Mouse (Mus musculus) ovary, adult 10 weeks (tissue): ENCODE results near the gene Vmn1r80. TPM values are rescaled to one million over a fixed set of nuclear protein-coding genes. Genes with fewer than 3 reads are reported as not detected.

Experiments
- polyA plus RNA-seq: library from polyadenylated mRNA; stranded (reverse); fragments of 350-450 nt; fragmentation: Illumina TruSeq; extraction: RNeasy Lipid Tissue Mini Kit (QIAGEN cat#74804); gene quantifications from one replicate; pipeline ENCODE4 v1.2.3, GENCODE M21; 2014

The Vmn1r80 gene
- polyA plus RNA-seq: not detected

GRCm38 (mm10) chr7:12188986-12189385 lies at the start of gene Vmn1r80:
Gene Vmn1r80, plus strand, starts transcription at chr7:12189286.

GRCm38 (mm10) chr7:12149957-12150356 lies 39.1 kb upstream of the Vmn1r80 start, which contains the start of gene Vmn1r78:
Gene Vmn1r78, plus strand, starts transcription at chr7:12150257.

GRCm38 (mm10) chr7:12170979-12171378 lies 18.1 kb upstream of the Vmn1r80 start, which contains the start of gene Vmn1r79:
Gene Vmn1r79, plus strand, starts transcription at chr7:12171279.

Other genes with a start within 250 kb of the Vmn1r80 start
- gene Vmn1r77, start 152.5 kb upstream of the Vmn1r80 start, polyA plus RNA-seq: not detected
- gene Vmn1r78, start 39.0 kb upstream of the Vmn1r80 start, polyA plus RNA-seq: not detected
- not detected for gene Vmn1r79, start 18.0 kb upstream of the Vmn1r80 start, polyA plus RNA-seq
- not detected for gene Vmn1r81, start 79.0 kb downstream of the Vmn1r80 start, polyA plus RNA-seq
- not detected for gene Vmn1r82, start 111.1 kb downstream of the Vmn1r80 start, polyA plus RNA-seq
- gene Vmn1r83, start 140.2 kb downstream of the Vmn1r80 start, polyA plus RNA-seq: not detected
- not detected for gene Vmn1r84, start 180.0 kb downstream of the Vmn1r80 start, polyA plus RNA-seq
- gene Zfp551, start 233.5 kb downstream of the Vmn1r80 start, polyA plus RNA-seq: 5.0 TPM